Mouse (Mus musculus): ENCODE results near the gene Vmn1r16. TPM values are rescaled to one million over a fixed set of nuclear protein-coding genes. Genes with fewer than 3 reads are reported as not detected.

Gene Vmn1r16
- polyA plus RNA-seq (2017; shearing (Covaris generic)) = under 1 TPM; 0.10 to 0.11 TPM

GRCm38 (mm10) chr6:57329394-57329793 is at the start of gene Vmn1r16:
Gene Vmn1r16 (minus strand): TSS chr6:57329494.

GRCm38 (mm10) chr6:57363627-57364026 is 34.3 kb upstream of the Vmn1r16 start, which contains the start of gene Vmn1r17:
Gene Vmn1r17 (minus strand): TSS chr6:57363727.

Other genes with a start within 250 kb of the Vmn1r16 start
- gene Vmn1r10, start 220.0 kb downstream of the Vmn1r16 start, polyA plus RNA-seq (2017; shearing (Covaris generic)) = not detected
- under 1 TPM in 1 of 2 experiments, not detected in 1; 0.84 TPM for gene Vmn1r11, start 196.0 kb downstream of the Vmn1r16 start, polyA plus RNA-seq (2017; shearing (Covaris generic))
- 1 to 10 TPM in 1 of 2 experiments, under 1 TPM in 1; 0.04 to 1.2 TPM for gene Vmn1r12, start 172.6 kb downstream of the Vmn1r16 start, polyA plus RNA-seq (2017; shearing (Covaris generic))
- gene Vmn1r13, start 126.2 kb downstream of the Vmn1r16 start, polyA plus RNA-seq (2017; shearing (Covaris generic)) = 1 to 10 TPM in 1 of 2 experiments, under 1 TPM in 1; 0.58 to 1.4 TPM
- gene Vmn1r14, start 97.8 kb downstream of the Vmn1r16 start, polyA plus RNA-seq (2017; shearing (Covaris generic)) = under 1 TPM in 1 of 2 experiments, not detected in 1; 0.02 TPM
- gene Vmn1r15, start 71.5 kb downstream of the Vmn1r16 start, polyA plus RNA-seq (2017; shearing (Covaris generic)) = not detected
- gene Vmn1r17, start 34.2 kb upstream of the Vmn1r16 start, polyA plus RNA-seq (2017; shearing (Covaris generic)) = not detected
- gene Vmn1r18, start 66.3 kb upstream of the Vmn1r16 start, polyA plus RNA-seq (2017; shearing (Covaris generic)) = under 1 TPM; 0.01 to 0.20 TPM
- gene Vmn1r19, start 74.3 kb upstream of the Vmn1r16 start, polyA plus RNA-seq (2017; shearing (Covaris generic)) = not detected
- gene Vmn1r20, start 99.4 kb upstream of the Vmn1r16 start, polyA plus RNA-seq (2017; shearing (Covaris generic)) = not detected
- gene Ppm1k, start 206.0 kb upstream of the Vmn1r16 start, polyA plus RNA-seq (2017; shearing (Covaris generic)) = 10 to 100 TPM in 1 of 2 experiments, 1 to 10 TPM in 1; 8.2 to 11.9 TPM